Mouse (Mus musculus): ENCODE data around the gene Gm6034. TPM values are rescaled to one million over a fixed set of nuclear protein-coding genes. Genes with fewer than 3 reads are reported as not detected.
A peak's percentile ranks its signal among the peaks of the same experiment; 100 is the strongest.
"Not testable (repeated sequence)": the region's sequence is repeated elsewhere in the genome, so short reads cannot be mapped to it uniquely, and the experiment has no call there.

Gene Gm6034
- total and polyA plus RNA-seq, 3 experiments: not detected

DNA sequence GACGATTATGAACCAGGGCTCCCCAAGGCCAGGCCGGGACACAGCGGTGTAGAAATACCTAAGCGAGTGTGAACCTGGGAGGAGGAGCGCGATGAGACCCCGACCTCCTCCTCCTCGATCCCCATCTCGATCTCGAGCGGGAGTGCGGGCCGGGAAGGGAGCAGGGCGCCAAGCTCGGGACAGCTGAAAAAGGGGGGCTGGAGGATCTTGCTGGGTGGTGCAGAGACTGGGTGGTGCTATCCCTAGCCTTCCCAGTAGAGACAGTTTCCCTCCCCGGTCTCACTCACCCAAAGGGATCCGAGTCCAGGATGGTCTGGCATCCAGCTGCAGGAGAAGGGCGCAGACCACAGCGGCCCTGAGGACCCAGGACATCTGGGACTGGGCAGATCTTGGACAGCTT, 706 bp upstream of the Gm6034 start:
- not testable (repeated sequence) for ATAC-seq (ENCODE audit: extremely low read depth, insufficient number of reproducible peaks, low FRiP score, poor library complexity, severe bottlenecking); H3K27me3 ChIP-seq (ENCODE audit: insufficient read depth, low read length); DNase-seq (ENCODE audit: low spot score); H3K9me3 ChIP-seq (replicated peaks)
- Histone ChIP-seq H3K4me1 (ENCODE audit: insufficient read depth, low read depth, low read length) (peaks cover 23% of the 10 kb centered on the region), H3K36me3 (replicated peaks) (peaks cover 15% of the 10 kb centered on the region), H3K4me3 (ENCODE audit: low read depth, low read length) (peak overlapping the region; percentile 72; the same call in 1 of the 2 replicates)

DNA sequence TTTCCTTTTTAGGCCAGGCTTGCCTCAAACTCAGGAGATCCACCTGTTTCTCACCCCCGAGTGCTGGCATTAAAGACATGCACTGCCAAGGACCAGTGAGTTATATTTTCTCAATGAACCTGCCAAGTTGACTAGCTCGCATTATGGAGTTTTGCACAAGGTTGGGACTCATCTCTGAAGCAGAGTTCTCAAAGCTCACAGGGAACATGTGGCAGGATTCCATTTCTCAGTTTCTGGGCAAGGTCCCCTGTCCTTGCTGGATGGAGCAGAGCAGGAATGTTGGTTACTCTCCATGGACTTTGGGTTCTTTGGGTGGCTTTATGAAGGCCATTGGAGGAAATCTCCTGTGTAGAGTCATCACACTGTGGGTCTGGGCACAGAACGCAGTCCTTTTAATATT, 525 bp downstream of the Gm6034 start:
- Histone ChIP-seq H3K9me3 (replicated peaks) (no peaks in the 10 kb centered on the region), H3K27me3 (ENCODE audit: insufficient read depth, low read length) (no peaks in the 10 kb centered on the region), H3K36me3 (replicated peaks) (peaks cover 5% of the 10 kb centered on the region), H3K4me1 (ENCODE audit: insufficient read depth, low read depth, low read length) (peaks cover 23% of the 10 kb centered on the region), H3K4me3 (ENCODE audit: low read depth, low read length) (peak overlapping the region; percentile 72)
- TF ChIP-seq GATA1 (IDR thresholded peaks at IDR 0.05; ENCODE audit: borderline replicate concordance, low read length): no peak
- no peak for TF ChIP-seq TAL1 (conservative IDR thresholded peaks at IDR 0.05; ENCODE audit: low read depth, low read length)
- TF ChIP-seq GATA2 (IDR thresholded peaks at IDR 0.05; ENCODE audit: borderline replicate concordance, low read depth, low read length): no peak
- TF ChIP-seq POLR2AphosphoS5 (IDR thresholded peaks at IDR 0.05; ENCODE audit: insufficient replicate concordance, low read depth, low read length): no peak
- no peak for TF ChIP-seq CTCF (IDR thresholded peaks at IDR 0.05; ENCODE audit: low read depth, low read length)
- no peak for DNase-seq (ENCODE audit: low spot score)
- ATAC-seq (ENCODE audit: extremely low read depth, insufficient number of reproducible peaks, low FRiP score, poor library complexity, severe bottlenecking): no peak

DNA sequence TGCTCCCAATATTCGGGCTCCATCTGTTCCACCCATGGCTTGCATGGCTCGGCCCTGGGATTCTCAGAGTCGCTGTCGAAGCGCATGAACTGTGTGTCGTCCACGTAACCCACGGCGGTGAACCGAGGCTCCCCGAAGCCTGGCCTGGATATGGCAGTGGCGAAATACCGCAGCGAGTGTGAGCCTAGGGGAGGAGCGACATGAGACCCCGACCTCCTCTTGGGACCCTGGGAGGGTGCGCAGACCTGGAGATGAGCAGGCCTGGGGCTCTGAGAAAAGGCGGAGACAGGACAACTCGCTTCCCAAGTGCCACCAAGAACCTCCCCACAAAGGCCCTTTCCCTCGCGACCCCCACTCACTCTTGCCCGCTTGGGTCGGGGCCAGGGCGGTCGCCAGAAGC, 15.2 kb downstream of the Gm6034 start:
- not testable (repeated sequence) for H3K36me3 ChIP-seq (replicated peaks); H3K9me3 ChIP-seq (replicated peaks); H3K4me3 ChIP-seq (ENCODE audit: low read depth, low read length); DNase-seq (ENCODE audit: low spot score); ATAC-seq (ENCODE audit: extremely low read depth, insufficient number of reproducible peaks, low FRiP score, poor library complexity, severe bottlenecking); H3K4me1 ChIP-seq (ENCODE audit: insufficient read depth, low read depth, low read length)
- H3K27me3 ChIP-seq (ENCODE audit: insufficient read depth, low read length): peaks cover 31% of the 10 kb centered on the region

DNA sequence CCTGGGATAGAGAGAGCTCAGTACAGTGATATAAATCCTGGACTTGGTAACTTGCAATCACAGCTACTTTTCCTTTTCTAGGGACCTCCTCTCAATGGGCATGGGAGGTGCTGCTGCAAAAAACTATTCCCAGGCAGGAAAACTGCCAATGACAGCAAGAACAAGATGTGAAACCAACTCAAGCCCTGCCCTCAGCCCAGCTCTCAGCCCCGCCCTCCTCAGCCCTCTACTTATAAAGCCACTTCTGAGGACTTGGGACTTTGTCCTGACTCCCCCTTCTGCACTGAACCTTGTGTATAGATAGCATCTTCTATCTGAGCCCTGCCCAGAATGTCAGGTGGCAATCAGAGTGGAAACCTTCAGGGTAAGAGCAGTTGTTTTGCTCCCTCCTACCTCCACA, 15.6 kb downstream of the Gm6034 start, which contains the start of gene Gm11127:
TSS of gene Gm11127 (minus strand) at position 10 of the 400 bp plus-strand sequence.
- not testable (repeated sequence) for H3K36me3 ChIP-seq (replicated peaks); ATAC-seq (ENCODE audit: extremely low read depth, insufficient number of reproducible peaks, low FRiP score, poor library complexity, severe bottlenecking); H3K4me1 ChIP-seq (ENCODE audit: insufficient read depth, low read depth, low read length); H3K4me3 ChIP-seq (ENCODE audit: low read depth, low read length); H3K9me3 ChIP-seq (replicated peaks); DNase-seq (ENCODE audit: low spot score)
- peaks cover 32% of the 10 kb centered on the region for H3K27me3 ChIP-seq (ENCODE audit: insufficient read depth, low read length)

DNA sequence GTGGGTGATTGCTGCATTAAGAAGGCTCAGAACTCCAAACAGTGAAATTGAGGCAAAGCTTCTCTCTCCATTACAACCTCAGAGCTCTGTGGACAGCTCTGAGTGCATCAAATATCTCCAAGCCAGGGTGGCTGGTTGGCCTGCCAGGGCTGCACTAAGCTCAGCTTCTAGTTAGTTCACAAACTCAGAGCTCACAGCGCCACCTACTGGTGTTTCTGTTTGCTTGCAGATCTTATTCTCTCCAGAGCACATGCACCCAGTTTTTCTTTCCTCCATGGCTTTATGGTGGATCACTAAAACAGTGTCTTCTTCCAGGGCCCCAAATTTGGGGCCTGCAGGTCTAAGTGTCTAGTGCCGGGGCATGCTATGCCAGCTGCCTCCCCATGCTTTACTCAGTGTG, 18.1 kb downstream of the Gm6034 start:
- Histone ChIP-seq H3K36me3 (replicated peaks) (no peaks in the 10 kb centered on the region), H3K27me3 (ENCODE audit: insufficient read depth, low read length) (peaks cover 43% of the 10 kb centered on the region), H3K4me1 (ENCODE audit: insufficient read depth, low read depth, low read length) (no peaks in the 10 kb centered on the region), H3K9me3 (replicated peaks) (no peaks in the 10 kb centered on the region), H3K4me3 (ENCODE audit: low read depth, low read length) (no peak overlapping the region)
- TF ChIP-seq GATA2 (IDR thresholded peaks at IDR 0.05; ENCODE audit: borderline replicate concordance, low read depth, low read length) (no peak), CTCF (IDR thresholded peaks at IDR 0.05; ENCODE audit: low read depth, low read length) (peak; percentile 97)
- DNase-seq (ENCODE audit: low spot score) (peak; percentile 79), ATAC-seq (ENCODE audit: extremely low read depth, insufficient number of reproducible peaks, low FRiP score, poor library complexity, severe bottlenecking) (peak; percentile 29; the same call in 1 of the 2 replicates)

DNA sequence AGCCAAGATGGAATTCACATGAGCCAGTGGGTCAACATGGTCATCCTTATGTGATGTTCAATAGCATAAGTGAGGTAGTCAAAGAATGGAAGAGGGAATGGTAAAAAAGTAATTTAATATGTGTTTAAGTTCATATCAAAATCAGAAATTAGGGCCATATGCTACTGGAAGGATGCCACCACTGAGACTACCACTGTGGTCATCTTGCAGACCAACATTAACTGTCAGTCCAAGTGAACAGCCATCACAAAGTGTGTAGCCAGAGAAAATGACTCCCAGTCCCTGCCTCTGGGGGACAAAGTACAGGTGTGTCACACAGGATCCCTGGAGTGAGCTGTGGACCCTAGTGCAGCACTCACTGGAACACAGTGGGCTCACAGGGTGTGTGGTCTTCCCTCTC, 39.1 kb downstream of the Gm6034 start:
- not testable (repeated sequence) for H3K4me3 ChIP-seq (ENCODE audit: low read depth, low read length); H3K4me1 ChIP-seq (ENCODE audit: insufficient read depth, low read depth, low read length); DNase-seq (ENCODE audit: low spot score); ATAC-seq (ENCODE audit: extremely low read depth, insufficient number of reproducible peaks, low FRiP score, poor library complexity, severe bottlenecking); H3K36me3 ChIP-seq (replicated peaks); H3K9me3 ChIP-seq (replicated peaks)
- H3K27me3 ChIP-seq (ENCODE audit: insufficient read depth, low read length): peaks cover 29% of the 10 kb centered on the region

GRCm38 (mm10) chr17:36082519-36083232, 39.9 kb downstream of the Gm6034 start:
- not testable (repeated sequence) for H3K4me1 ChIP-seq (ENCODE audit: insufficient read depth, low read depth, low read length); ATAC-seq (ENCODE audit: extremely low read depth, insufficient number of reproducible peaks, low FRiP score, poor library complexity, severe bottlenecking); H3K36me3 ChIP-seq (replicated peaks); H3K4me3 ChIP-seq (ENCODE audit: low read depth, low read length); H3K9me3 ChIP-seq (replicated peaks); DNase-seq (ENCODE audit: low spot score)
- H3K27me3 ChIP-seq (ENCODE audit: insufficient read depth, low read length): peaks cover 29% of the 10 kb centered on the region

All from G1E (cell line).